Mouse (Mus musculus) inflammation-experienced regulatory T-cells, adult 6 months (primary cell): ENCODE data around the gene 6430628N08Rik. TPM values are rescaled to one million over a fixed set of nuclear protein-coding genes. Genes with fewer than 3 reads are reported as not detected.

Experiments used
- ATAC-seq: one replicate; pipeline ENCODE4 v1.8.0; 2017
- polyA plus RNA-seq, 3 experiments: library from polyadenylated mRNA; unstranded; fragments of 100-300 nt; shearing (Covaris generic); gene quantifications; one replicate each; pipeline ENCODE4 v1.2.1; 2017

The 6430628N08Rik gene
- polyA plus RNA-seq, result not detected

DNA sequence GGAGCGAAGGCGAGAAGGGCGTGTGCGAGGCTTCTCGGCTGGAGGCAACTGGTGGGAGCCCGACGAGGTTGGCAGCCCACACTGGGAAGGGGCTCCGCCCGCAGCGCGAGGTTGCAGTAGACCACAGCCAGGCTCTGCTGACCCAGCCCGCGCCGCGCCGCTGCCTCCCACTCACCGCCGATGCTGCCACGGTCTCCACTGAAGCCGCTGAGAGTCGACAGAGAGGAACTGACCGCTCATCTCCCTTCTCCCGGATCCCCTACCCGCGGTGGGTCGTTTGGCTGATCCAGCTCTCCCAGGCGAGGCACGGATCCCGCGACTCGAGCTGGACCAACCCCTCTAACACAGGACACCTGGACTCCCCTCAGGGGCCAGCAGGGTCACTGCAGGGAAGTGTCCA, at the start of gene 6430628N08Rik:
Gene 6430628N08Rik, plus strand, starts transcription at position 113 of the 400 bp plus-strand sequence.
- no peak for ATAC-seq

DNA sequence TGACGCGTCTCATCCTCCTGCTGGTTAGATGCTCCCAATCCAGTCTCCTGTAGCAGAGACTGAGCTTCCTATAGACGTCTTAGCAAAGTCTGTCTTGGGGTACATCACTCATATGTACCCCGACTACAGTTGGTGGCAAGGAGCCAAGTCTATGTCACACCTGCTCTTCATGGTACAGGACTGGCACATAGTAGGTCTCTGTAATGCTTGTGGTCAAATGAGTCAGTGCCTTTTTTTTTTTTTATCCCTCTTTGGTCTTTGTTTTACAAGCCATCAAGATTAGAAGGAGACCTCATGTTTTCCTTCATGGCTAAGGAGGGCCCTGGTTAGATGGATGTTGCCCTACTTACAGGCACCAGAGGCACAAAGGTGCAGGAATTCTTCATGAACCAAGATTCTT, 49.6 kb upstream of the 6430628N08Rik start:
- ATAC-seq, result no peak

DNA sequence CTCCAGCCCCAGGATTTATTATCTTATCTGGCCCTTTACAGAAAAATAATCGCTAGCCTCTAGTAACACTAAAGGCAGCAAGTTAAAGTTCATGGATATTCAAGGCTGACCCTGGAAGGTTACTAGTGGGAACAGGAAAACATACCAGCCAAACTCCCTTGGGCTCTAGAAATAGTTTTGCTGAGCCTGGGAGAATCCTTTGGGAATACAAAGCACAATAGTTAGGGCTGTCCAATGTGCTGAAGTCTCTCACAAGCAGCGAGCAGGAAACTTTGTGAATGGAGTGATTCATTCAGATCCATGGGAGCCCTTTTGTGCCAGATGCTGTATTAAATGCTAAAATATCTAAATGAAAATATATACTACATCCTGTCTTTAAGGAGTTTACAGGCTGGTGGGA, 43.8 kb upstream of the 6430628N08Rik start:
- no peak for ATAC-seq

DNA sequence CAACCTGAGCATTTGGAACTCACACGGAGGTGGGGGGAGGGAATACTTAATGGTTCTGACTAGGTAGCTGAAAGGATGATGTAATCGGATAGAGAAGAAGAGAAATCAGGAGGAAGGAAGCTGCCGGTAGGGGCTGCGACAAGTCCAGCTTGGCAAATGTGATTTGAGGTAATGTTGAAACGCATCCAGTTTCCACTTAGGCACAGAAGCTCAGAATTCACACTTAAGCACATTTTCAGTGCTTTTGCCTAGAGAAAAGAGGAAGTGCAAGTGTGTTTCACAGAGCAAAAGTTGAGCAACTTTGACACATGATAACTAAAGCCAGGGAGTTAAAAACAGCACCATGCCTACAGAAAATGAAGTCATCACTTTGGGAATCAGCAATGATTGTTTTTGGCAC, 43.1 kb upstream of the 6430628N08Rik start:
- ATAC-seq, result no peak

DNA sequence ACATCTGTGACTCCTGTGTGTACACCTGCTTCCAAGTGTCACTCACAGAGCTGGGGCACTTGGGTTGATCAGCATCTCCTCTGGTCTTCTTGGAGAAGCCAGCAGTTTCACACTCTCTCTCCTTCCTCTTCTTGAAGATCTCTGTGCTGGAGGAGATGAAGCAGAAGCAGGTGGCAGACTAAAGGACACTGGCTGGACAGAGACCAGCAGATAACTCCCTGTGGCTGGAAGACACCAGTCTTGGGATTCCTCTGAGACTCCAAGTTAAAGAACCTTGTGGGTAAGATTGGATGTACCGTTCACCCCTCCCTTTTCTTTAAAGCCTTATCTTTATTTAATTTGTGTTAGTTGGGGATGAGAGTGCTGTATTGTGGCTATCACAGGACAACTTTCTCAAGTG, 42.4 kb upstream of the 6430628N08Rik start:
- ATAC-seq, result no peak

DNA sequence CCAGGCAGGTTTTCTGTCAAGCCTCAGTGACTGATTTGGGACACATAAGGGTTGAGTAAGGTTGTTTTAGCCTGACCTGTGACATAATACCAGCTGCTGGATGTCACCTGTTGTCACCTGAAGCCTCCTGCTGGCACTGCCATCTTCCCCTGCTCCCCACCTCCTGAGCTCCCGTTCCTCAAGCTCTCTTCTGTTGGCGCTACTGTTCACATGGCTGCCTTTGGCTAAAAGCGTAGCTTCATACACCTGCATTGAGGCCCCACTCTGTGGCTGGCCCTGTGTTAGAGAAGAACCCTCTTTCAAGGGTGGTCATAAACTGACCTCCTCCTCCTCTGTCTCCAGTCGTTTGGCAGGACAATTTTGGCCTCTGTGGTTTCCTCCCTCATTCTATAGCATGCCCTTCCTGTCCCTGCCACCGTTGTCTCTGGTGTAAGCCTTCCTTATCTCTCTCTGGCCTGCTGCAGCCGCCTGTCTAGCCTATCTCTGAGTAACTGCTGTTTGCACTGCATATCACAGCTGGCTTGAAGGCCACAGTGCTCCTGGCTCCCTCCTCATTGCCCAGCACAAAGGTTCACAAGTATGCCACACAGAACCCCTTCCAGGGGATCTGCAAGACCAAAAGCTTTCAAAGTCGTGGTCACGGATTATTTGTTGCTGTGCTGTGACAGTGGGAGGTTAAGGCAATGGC, 41.3 kb upstream of the 6430628N08Rik start:
- no peak for ATAC-seq

DNA sequence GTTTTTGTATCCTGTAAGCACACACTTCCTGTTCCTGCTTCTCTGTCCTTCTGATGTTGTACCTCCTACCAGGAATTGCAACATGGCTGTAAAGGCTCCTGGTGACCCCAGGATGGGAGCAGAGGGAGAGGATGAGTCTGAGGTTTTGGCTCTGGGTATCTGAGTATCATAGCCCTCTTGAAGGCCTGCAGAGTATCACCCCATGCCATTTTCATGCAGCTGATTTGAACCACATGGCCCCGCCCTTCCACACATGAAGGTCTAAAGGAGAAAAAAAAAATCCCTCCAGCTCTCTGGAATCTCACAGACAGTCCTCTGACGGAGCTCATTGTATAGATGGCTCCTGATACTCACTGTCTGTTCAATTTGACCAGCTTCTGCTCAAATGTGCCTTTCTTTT, 40.4 kb upstream of the 6430628N08Rik start:
- no peak for ATAC-seq

DNA sequence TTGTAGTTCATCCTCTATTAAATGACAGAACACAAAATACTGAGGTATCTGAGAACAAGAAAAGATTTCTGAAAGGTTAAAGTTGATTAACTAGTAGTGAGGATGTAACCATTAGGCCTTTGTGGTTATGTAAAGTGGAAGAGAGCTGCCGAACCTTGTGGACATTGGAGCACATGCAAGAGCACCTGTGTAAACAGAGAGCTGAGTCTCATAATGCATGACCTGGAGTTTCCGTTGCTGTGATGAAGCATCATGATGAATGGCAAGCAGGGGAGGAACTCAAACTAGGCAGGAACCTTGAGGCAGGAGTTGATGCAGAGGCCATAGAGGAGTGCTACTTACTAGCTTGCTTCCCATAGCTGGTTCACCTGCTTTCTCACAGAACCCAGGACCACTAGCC, 39.8 kb upstream of the 6430628N08Rik start:
- ATAC-seq, result no peak

DNA sequence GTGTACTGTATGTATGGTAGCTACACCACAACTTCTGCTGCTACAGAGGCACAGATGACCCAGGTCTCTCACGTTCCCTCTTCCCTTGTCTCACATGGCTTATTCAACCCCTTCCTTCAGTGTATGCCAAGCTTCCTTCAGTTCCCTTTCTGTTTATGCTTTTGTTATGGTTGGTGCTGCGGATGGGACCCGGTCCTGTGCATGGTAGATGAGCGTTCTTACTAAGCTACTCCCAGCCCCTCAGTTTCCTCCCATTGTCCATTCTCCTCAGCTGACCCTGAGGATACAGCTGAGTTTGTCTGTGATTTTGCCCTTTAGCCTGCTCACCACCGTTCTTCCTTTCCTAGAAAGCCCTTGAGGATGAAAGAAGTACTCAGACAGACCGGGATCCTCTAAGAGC, 38.9 kb upstream of the 6430628N08Rik start:
- ATAC-seq, result no peak

DNA sequence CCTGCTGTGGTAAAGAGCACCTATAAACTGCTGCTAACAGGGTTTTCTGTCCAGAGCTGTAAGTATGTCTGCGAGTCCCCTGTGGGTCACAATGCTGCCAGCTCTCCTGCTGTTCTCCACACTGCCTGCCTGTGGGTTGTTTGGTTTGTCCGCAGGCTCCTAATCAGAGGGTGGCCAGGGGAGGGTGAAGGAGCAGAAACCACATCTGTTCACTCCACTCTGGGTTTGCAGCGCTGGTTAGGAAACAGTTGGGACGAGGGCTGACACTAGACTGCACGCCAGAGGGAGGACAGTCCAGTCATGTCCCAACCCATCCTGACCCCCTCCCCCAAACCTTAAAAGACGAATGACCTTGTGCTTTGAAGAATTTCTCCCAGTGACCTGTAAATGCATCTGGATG, 35.4 kb upstream of the 6430628N08Rik start:
- ATAC-seq, result no peak

DNA sequence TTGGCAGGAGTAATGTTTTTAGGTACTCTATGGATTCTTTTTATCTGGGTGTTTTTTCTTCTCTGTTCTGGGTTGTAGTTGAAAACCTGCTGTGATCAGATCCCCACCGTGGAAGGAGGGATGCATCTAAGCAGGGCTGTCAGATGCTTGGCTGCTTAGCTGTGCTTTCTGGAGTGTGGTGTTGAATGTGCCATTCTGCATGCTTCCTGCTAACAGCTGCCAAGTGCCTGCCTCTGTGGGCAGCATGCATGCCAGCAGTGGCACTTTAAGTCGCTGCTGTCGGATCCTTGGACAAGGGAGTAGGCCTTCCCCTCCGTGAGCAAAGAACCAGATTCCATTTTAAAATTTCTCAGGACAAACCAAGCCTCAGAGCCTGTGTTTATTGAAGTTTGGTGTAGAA, 34.9 kb upstream of the 6430628N08Rik start:
- no peak for ATAC-seq

DNA sequence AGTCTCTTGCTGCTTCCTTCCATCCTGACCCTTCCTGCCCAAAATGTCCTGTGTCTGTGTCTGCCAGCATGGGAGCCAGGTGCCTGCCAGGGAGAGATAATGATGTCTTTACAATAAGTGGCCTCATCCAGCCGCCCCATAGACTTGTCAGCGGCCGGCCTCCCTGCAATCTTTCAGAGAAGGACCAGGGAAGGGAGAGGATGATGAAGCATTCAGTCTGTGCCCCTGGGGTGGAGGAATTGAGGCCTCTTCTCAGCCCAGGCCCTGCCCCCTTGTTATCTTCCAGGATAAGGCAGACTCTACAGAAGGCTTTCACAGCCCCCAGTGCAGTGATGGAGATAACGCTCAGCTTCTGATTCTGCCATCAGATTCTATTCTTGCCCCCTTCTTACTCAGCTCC, 34.2 kb upstream of the 6430628N08Rik start:
- no peak for ATAC-seq

DNA sequence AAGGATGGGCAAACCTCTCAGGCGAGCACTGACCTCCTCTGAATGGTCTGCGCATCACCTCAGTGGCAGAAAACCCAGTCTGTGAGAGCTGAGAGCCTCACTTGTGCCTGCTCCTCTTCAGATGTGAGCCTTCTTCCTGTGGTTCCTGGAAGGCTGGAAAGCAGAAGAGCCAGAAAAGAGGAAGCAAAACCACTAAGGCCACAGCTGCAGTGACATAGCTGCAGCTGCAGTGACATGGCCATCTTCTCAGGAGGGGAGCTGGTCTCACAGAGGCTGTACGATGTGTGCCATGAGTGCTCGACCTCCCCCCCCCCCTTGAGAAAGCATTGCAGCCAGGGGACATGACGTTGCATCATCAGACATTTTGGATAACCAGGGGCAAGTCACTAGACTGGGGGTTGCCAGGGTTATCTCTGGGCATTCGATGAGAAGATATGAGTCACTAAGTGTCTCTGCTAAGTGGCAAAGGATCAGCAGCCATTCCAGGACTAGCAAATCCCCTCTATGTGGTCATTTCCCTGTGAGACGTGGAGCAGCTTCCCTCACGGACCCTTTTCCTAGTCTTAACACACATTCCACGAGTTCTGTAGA, 33.1 kb upstream of the 6430628N08Rik start:
- no peak for ATAC-seq

DNA sequence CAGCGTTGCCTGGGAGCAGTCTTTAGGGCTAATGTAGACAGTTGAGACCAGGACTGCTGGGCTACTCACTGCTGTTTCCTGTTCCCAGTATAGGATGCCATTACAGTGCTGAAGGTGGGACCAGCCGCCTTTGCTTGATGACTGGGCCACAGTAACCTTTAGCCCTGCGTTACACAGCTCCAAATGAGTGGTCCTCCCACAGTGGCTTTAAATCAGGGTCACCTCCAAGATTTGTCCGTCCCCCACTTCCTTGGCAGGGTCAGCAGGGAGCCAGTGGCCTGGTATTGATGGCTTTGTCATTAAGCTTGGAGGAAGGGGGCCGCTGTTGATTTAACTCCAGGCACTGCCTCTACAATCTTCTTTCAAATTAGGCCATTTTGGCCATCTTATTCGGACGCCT, 27.1 kb upstream of the 6430628N08Rik start:
- ATAC-seq, result no peak

DNA sequence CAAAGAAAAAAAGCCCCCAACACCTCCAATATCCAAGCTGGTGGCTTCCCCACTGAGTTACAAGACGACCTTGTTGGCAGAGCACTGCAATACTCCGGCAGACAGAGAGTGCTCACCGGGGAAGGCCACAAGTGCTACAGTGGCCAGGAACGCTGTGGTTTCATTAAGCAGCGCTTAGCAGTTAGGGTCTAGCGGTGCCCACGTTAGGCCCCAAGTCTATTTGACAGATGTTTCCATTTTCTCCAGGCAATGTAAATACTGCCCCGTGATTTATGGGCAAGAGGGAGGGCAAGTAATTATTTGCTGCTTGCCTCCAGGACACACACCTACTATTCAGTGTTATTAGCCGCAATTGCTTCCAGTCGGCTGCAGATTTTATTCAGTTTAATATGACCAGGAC, 26.6 kb upstream of the 6430628N08Rik start:
- no peak for ATAC-seq

DNA sequence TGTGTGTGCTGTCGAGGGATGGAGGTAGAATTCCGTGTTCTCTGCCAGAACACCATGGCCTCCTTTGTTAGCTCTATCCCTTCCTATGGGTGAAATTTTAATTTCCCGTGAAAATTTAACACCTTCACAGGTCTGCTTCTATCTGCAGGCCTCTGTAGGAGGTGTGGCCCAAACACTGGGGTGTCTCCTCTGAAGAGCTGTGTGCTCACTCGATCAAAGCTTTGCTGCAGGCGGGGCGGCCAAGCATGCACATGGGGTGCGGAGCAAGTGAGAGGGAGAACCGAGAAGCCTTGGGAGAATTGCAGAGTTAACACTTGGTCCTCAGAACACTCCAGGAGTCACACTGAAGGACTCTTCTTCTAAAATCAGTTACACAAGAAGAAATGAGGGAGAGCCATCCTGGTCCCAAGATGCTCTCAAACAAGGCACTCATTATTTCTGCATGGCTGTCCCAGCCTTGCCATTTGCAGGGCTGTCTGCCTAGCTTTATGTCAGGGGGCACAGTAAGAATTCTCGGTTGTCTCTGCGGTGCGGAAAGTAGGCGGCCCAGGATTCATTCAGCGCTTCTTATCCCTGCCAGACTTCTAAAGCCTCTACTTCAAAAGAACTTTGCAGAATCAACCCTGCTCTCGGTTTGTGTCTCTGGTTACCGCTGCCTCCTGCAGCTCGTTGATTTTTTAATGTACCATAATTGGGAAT, 20.8 kb upstream of the 6430628N08Rik start:
- no peak for ATAC-seq

DNA sequence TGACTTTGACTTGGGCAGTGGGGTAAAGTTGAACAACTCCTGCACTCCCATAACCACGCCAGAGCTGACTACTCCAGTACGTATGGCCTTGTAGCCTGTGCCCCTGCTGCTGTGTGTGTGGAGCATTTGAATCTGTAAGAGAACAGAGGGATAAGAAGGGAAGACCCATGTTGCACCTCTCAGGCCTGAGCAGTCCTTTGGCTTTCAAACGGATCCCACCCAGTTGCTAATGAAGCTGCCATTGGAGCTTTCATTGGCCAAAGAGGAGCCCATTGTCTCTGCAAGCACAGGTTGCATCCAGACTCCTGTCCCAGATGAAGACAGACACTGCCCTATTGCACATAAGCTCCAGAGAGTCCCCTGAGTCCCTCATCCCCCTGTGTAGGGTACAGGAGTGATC, 17.2 kb upstream of the 6430628N08Rik start:
- no peak for ATAC-seq

DNA sequence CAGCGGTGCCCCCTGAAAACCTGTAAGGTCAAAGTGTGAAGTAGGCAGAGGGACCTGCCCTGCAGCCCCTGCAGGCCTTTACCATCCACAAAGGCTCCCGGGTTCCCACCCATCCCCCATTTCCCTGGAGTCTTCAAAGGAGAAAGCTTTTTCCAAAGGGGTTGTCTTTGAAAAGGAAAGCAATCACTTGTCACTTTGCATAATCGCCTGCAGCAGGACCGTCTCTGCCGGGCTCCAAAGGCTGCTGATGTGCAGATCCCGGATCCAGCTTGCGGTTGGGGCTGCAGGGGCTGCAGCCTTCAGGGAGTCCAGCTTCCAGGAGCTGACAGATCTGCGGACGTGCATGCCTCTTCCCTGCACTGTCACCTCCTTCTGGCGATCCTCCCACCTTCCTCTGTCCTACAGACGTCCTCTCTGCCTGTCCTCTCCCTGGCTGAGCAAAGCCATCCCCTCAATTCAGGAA, 12.2 kb upstream of the 6430628N08Rik start:
- no peak for ATAC-seq

DNA sequence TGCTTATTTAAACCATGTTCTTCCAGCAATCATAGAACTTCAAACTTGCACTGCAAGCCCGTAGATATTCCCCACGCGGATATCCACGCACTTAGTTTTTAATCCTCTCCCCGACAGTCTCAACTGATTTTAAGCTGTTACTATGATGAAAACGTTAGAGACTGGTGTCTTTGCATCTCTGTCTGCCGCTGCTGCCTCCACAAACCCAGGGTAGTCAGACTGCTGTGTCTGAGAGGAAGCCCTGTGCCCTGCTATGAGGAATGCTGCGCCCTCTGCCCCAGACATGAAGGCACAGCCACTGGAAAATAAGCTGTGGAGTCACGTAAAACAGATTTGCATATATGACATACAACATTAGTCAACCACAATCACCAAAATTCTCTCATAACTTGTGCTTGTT, 11.6 kb upstream of the 6430628N08Rik start:
- ATAC-seq, result no peak

DNA sequence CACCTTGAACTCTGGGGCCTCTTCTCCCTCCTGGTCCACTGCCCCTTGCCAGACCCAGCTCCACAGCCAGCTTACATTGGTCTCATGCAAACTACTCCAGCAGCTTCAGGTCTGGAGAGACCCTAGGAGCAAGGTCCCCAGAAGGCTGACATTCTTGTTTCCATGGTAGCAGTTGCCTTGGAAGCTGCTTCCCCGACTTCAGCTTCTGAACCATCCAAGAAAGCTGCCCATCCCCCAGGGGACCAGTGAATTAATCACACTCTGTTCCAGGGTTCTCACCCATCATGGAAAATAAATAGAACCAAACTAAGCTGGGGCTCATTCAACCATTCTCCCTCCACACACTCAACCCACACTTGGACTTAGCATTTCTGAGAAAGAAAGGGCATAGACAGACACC, 9.3 kb upstream of the 6430628N08Rik start:
- no peak for ATAC-seq

DNA sequence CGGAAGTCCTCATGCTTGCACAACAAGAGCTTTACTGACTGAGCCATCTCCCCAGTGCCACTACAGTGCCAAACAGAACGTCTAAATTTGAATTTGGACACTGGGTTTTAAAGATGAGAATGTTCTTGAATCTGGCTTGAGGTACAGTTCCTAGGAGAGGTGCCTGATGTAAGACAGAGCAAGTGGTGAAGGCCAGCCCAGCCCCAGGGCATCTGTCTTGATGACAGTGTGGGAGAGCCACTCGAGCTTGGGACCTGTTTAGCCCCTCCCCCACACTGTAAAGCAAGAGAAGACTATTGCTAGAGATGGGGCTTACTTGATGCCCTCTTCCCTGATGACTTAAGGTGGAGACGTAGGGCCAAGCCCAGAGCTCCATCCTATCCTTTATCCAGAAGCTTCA, 8.3 kb upstream of the 6430628N08Rik start:
- no peak for ATAC-seq

DNA sequence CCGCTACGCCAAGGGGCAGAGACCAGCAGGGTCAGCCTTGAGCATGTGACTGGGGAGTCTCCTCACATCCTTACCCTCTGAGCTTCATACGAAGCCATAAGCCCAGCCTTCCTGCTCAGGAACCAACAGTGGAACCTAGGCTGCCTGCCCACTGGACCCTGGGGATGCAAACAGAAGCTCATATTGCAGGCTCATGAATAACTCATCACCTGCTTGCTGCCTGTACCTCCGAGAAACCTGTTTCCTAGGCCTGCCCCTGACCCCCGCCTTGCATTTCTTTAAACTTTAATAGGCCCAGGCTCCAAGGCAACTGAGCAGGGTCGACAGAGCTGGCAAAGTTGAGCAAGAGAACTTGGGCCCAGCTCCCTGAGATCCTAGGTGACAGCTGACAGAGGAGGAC, 6.4 kb upstream of the 6430628N08Rik start, which contains the start of gene Kncn:
Gene Kncn, plus strand, starts transcription at position 379 of the 400 bp plus-strand sequence.
- ATAC-seq, result no peak

DNA sequence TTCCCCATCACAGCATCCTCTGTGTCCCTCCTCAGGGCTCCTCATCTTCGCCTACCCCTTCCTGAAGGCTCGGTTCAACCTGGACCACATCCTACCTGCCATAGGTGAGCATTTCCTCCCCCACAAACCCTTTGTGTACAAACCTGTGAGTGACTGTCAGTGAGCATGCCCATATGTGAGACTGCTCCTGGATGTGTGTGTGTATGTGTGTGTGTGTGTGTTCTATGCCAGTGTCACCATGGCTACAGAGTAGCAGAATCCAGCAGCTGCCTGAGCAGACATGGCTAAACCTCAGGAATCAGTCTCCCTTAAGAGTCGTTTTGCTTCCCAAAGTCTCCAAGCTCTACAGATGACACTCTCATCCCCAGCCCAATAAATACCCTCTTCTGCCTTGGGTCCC, 4.6 kb upstream of the 6430628N08Rik start:
- ATAC-seq, result no peak

DNA sequence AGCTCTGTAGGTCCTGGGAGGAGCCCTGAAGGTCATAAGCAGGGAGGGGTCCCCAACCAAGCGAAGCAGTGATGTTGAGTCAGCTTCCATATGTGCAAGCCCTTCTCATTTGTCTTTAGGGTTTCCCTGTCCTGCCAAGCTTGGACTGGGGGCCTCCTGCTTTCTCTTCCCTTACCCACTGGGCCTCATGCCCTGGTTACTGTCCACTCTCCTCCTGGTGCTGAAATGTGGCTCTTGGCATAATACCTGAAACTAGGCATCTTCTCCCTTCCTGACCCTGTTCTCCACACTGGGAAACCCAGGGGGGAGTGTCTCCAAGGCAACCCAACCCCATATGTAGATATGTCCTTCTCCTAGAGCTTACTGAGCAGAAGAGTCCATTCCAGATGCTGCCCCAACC, 3.6 kb upstream of the 6430628N08Rik start:
- no peak for ATAC-seq
